Mouse (Mus musculus) kidney, adult 2 months (tissue): Measurements from ENCODE around the gene Nfatc3.

Source experiments
- CTCF ChIP-seq: fragments of 200-500 bp; conservative IDR thresholded peaks from 2 replicates; pipeline ENCODE4 v1.5.1; 2011; ENCODE audit warnings: low read depth, mild to moderate bottlenecking, control low read depth, low read length, moderate library complexity, mixed read lengths; ENCODE audit not compliant: insufficient read depth, insufficient read length
- POLR2A ChIP-seq: fragments of 200-500 bp; IDR thresholded peaks from one replicate; pipeline ENCODE4 v1.6.1; 2011; ENCODE audit warnings: low read depth, low read length, control low read depth

DNA sequence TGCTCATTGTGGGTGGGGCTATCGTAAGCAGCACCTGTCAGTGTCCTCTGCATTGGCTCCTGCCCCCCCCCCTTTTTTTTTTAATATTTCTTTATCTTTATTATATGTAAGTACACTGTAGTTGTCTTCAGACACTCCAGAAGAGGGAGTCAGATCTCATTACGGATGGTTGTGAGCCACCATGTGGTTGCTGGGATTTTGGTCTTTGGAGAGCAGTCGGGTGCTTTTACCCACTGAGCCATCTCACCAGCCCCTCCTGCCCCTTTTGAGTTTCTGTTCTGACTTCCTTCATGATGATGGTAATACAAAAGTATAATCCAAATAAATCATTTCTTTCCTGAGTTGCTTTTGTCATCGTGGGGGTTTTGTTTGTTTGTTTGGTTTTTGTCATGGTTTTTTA, 43.7 kb downstream of the Nfatc3 start:
- TF ChIP-seq POLR2A (no peak), CTCF (no peak)
